Mouse (Mus musculus) embryonic facial prominence, embryonic 12.5 days (tissue): ENCODE data around the gene Rpl13. TPM values are rescaled to one million over a fixed set of nuclear protein-coding genes. Genes with fewer than 3 reads are reported as not detected.

Experiments used
- ATAC-seq: fragments of 200-750 bp; cut with Nextera tagmentation; 2 replicates; pipeline ENCODE4 v1.8.0; 2017; ENCODE audit not compliant: insufficient number of reproducible peaks, insufficient read depth, low FRiP score, low TSS enrichment
- H3K27ac ChIP-seq: fragments of 300-500 bp; sonication (generic); 2 replicates; pipeline ENCODE4 v1.5.1; 2016; ENCODE audit warnings: mild to moderate bottlenecking
- H3K27me3 ChIP-seq: fragments of 300-500 bp; sonication (generic); 2 replicates; pipeline ENCODE4 v1.6.1; 2016; ENCODE audit warnings: mild to moderate bottlenecking, moderate library complexity
- H3K36me3 ChIP-seq: fragments of 300-500 bp; sonication (generic); 2 replicates; pipeline ENCODE4 v1.6.1; 2016; ENCODE audit warnings: mild to moderate bottlenecking
- H3K4me1 ChIP-seq: fragments of 300-500 bp; sonication (generic); 2 replicates; pipeline ENCODE4 v1.6.1; 2016
- H3K4me2 ChIP-seq: fragments of 300-500 bp; sonication (generic); replicated peaks from 2 replicates; pipeline ENCODE4 v1.6.1; 2016; ENCODE audit warnings: mild to moderate bottlenecking, moderate library complexity
- H3K4me3 ChIP-seq: fragments of 300-500 bp; sonication (generic); 2 replicates; pipeline ENCODE4 v1.5.1; 2016; ENCODE audit warnings: mild to moderate bottlenecking
- H3K9ac ChIP-seq: fragments of 300-500 bp; sonication (generic); 2 replicates; pipeline ENCODE4 v1.6.1; 2016; ENCODE audit warnings: mild to moderate bottlenecking, moderate library complexity
- H3K9me3 ChIP-seq: fragments of 300-500 bp; sonication (generic); 2 replicates; pipeline ENCODE4 v1.6.1; 2016; ENCODE audit warnings: mild to moderate bottlenecking, moderate library complexity
- WGBS: fragments of 180-500 bp; shearing (Covaris S2); methylation state at CpG from one replicate; pipeline ENCODE4 v1.1.7; 2016; 5-methylcytosine and 5-hydroxymethylcytosine counted together
- polyA plus RNA-seq: library from polyadenylated mRNA; unstranded; fragments of >200 nt; fragmentation: Nextera tagmentation; extraction: Ambion mirVana; gene quantifications from 2 replicates; pipeline ENCODE4 v1.2.1, GENCODE M21; 2016

Gene Rpl13
- polyA plus RNA-seq, 1 experiment from 2014 or later: 1,462 TPM

GRCm38 (mm10) chr8:123134149-123134713 is 32.1 kb downstream of the Rpl13 start:
- 89% methylated on average over 11 of the region's 11 CpGs for WGBS
- no peak overlapping the region for H3K9ac ChIP-seq
- H3K27ac ChIP-seq: no peak overlapping the region
- no peak overlapping the region for H3K4me3 ChIP-seq
- no peak overlapping the region for H3K4me2 ChIP-seq
- H3K9me3 ChIP-seq: no peaks in the 10 kb centered on the region
- H3K27me3 ChIP-seq: no peaks in the 10 kb centered on the region
- H3K36me3 ChIP-seq: no peaks in the 10 kb centered on the region
- ATAC-seq: no peak
- peaks cover 23% of the 10 kb centered on the region for H3K4me1 ChIP-seq

GRCm38 (mm10) chr8:123135406-123135805 is 33.3 kb downstream of the Rpl13 start:
- H3K36me3 ChIP-seq: no peaks in the 10 kb centered on the region
- H3K4me1 ChIP-seq: peaks cover 23% of the 10 kb centered on the region
- H3K27me3 ChIP-seq: no peaks in the 10 kb centered on the region
- no peak overlapping the region for H3K9ac ChIP-seq
- H3K4me3 ChIP-seq: no peak overlapping the region
- 26% methylated on average over 7 of the region's 7 CpGs for WGBS
- H3K27ac ChIP-seq: no peak overlapping the region
- no peak overlapping the region for H3K4me2 ChIP-seq
- no peak for ATAC-seq
- H3K9me3 ChIP-seq: no peaks in the 10 kb centered on the region

GRCm38 (mm10) chr8:123135806-123136205 is 33.7 kb downstream of the Rpl13 start:
- no peak overlapping the region for H3K4me2 ChIP-seq
- H3K9me3 ChIP-seq: no peaks in the 10 kb centered on the region
- no peak overlapping the region for H3K27ac ChIP-seq
- ATAC-seq: no peak
- H3K4me3 ChIP-seq: no peak overlapping the region
- H3K27me3 ChIP-seq: no peaks in the 10 kb centered on the region
- H3K9ac ChIP-seq: no peak overlapping the region
- 44% methylated on average over 9 of the region's 9 CpGs for WGBS
- peaks cover 23% of the 10 kb centered on the region for H3K4me1 ChIP-seq
- H3K36me3 ChIP-seq: no peaks in the 10 kb centered on the region

- H3K27me3 ChIP-seq: no peaks in the 10 kb centered on the region
- WGBS: 79% methylated on average over 9 of the region's 9 CpGs
- peaks cover 23% of the 10 kb centered on the region for H3K4me1 ChIP-seq
- no peak overlapping the region for H3K9ac ChIP-seq
- no peaks in the 10 kb centered on the region for H3K36me3 ChIP-seq
- ATAC-seq: no peak
- H3K4me2 ChIP-seq: no peak overlapping the region
- H3K27ac ChIP-seq: no peak overlapping the region
- no peak overlapping the region for H3K4me3 ChIP-seq
- H3K9me3 ChIP-seq: no peaks in the 10 kb centered on the region
These were observed 34.1 kb downstream of the Rpl13 start for GRCm38 (mm10) chr8:123136287-123136686.

- H3K4me1 ChIP-seq: peaks cover 23% of the 10 kb centered on the region
- no peaks in the 10 kb centered on the region for H3K27me3 ChIP-seq
- no peaks in the 10 kb centered on the region for H3K9me3 ChIP-seq
- no peaks in the 10 kb centered on the region for H3K36me3 ChIP-seq
- 2% methylated on average over 2 of the region's 2 CpGs for WGBS
- H3K4me3 ChIP-seq: no peak overlapping the region
- H3K27ac ChIP-seq: peak overlapping the region; percentile 89
- H3K4me2 ChIP-seq: no peak overlapping the region
- no peak overlapping the region for H3K9ac ChIP-seq
- ATAC-seq: peak; percentile 94
These were observed 35.5 kb downstream of the Rpl13 start for GRCm38 (mm10) chr8:123137645-123138077.

- no peak for ATAC-seq
- Histone ChIP-seq H3K9me3 (no peaks in the 10 kb centered on the region), H3K27ac (no peak overlapping the region; the same call in 1 of the 2 replicates), H3K4me3 (no peak overlapping the region), H3K27me3 (no peaks in the 10 kb centered on the region), H3K36me3 (no peaks in the 10 kb centered on the region), H3K9ac (no peak overlapping the region), H3K4me1 (peaks cover 23% of the 10 kb centered on the region), H3K4me2 (no peak overlapping the region)
- 49% methylated on average over 4 of the region's 4 CpGs for WGBS
These were observed 36.6 kb downstream of the Rpl13 start for GRCm38 (mm10) chr8:123138741-123139140.

GRCm38 (mm10) chr8:123141741-123142462 is 39.8 kb downstream of the Rpl13 start:
- 64% methylated on average over 14 of the region's 14 CpGs for WGBS
- Histone ChIP-seq H3K9me3 (no peaks in the 10 kb centered on the region), H3K27me3 (no peaks in the 10 kb centered on the region), H3K9ac (no peak overlapping the region), H3K4me2 (no peak overlapping the region), H3K27ac (0 out of 2 replicates have a peak overlapping the region, but pooled peaks have one; percentile 50), H3K36me3 (no peaks in the 10 kb centered on the region), H3K4me3 (no peak overlapping the region), H3K4me1 (peaks cover 21% of the 10 kb centered on the region)
- no peak for ATAC-seq

GRCm38 (mm10) chr8:123145279-123145678 is 43.1 kb downstream of the Rpl13 start:
- no peaks in the 10 kb centered on the region for H3K9me3 ChIP-seq
- H3K36me3 ChIP-seq: no peaks in the 10 kb centered on the region
- H3K9ac ChIP-seq: no peak overlapping the region
- no peaks in the 10 kb centered on the region for H3K27me3 ChIP-seq
- no peak overlapping the region for H3K4me3 ChIP-seq
- 0 out of 2 replicates have a peak, but pooled peaks cover 4% of the 10 kb centered on the region for H3K4me1 ChIP-seq
- WGBS: 50% methylated on average over 6 of the region's 6 CpGs
- H3K4me2 ChIP-seq: no peak overlapping the region
- no peak for ATAC-seq
- 0 out of 2 replicates have a peak overlapping the region, but pooled peaks have one; percentile 6 for H3K27ac ChIP-seq

- 73% methylated on average over 7 of the region's 7 CpGs for WGBS
- no peak for ATAC-seq
- peak overlapping the region; percentile 23; the same call in 1 of the 2 replicates for H3K27ac ChIP-seq
- H3K9me3 ChIP-seq: no peaks in the 10 kb centered on the region
- H3K36me3 ChIP-seq: no peaks in the 10 kb centered on the region
- H3K4me2 ChIP-seq: no peak overlapping the region
- H3K4me3 ChIP-seq: no peak overlapping the region
- H3K9ac ChIP-seq: no peak overlapping the region
- H3K4me1 ChIP-seq: 0 out of 2 replicates have a peak, but pooled peaks cover 4% of the 10 kb centered on the region
- H3K27me3 ChIP-seq: no peaks in the 10 kb centered on the region
These were observed 44.2 kb downstream of the Rpl13 start for GRCm38 (mm10) chr8:123146390-123146789.

GRCm38 (mm10) chr8:123150737-123151171 is 48.6 kb downstream of the Rpl13 start:
- Histone ChIP-seq H3K4me2 (no peak overlapping the region), H3K4me3 (no peak overlapping the region), H3K9ac (no peak overlapping the region), H3K9me3 (no peaks in the 10 kb centered on the region), H3K36me3 (no peaks in the 10 kb centered on the region), H3K4me1 (no peaks in the 10 kb centered on the region), H3K27me3 (no peaks in the 10 kb centered on the region), H3K27ac (no peak overlapping the region)
- ATAC-seq: no peak
- 56% methylated on average over 9 of the region's 9 CpGs for WGBS
